Mouse (Mus musculus): ENCODE measurements around the gene Nipbl. TPM values are rescaled to one million over a fixed set of nuclear protein-coding genes. Genes with fewer than 3 reads are reported as not detected.
"Not testable (repeated sequence)": the region's sequence is repeated elsewhere in the genome, so short reads cannot be mapped to it uniquely, and the experiment has no call there.

The Nipbl gene
- 6.2 and 6.3 TPM in 2 replicates for polyA plus RNA-seq (2015; fragmentation: Nextera tagmentation; extraction: Ambion mirVana)

- WGBS (ENCODE audit: insufficient replicate concordance): under 1% methylated on average over 78 of the region's 102 CpGs
- no peaks in the 10 kb centered on the region for H3K27me3 ChIP-seq (ENCODE audit: control insufficient read depth, insufficient read depth, low read depth, low read length)
- peak; percentile 78 for ATAC-seq (ENCODE audit: low read depth)
- H3K27ac ChIP-seq (ENCODE audit: low read length): peak within 1 kb of the TSS; percentile 99
- H3K9me3 ChIP-seq (replicated peaks; ENCODE audit: control insufficient read depth, low read length): no peaks in the 10 kb centered on the region
- H3K9ac ChIP-seq (ENCODE audit: low read depth, low read length): peak within 1 kb of the TSS; percentile 100
- H3K36me3 ChIP-seq (ENCODE audit: control insufficient read depth, insufficient read depth): no peaks in the 10 kb centered on the region
- peak within 1 kb of the TSS; percentile 99 for H3K4me3 ChIP-seq (ENCODE audit: low read depth, low read length)
- peak within 1 kb of the TSS; percentile 96 for H3K4me2 ChIP-seq (ENCODE audit: low read depth, low read length)
- H3K4me1 ChIP-seq (ENCODE audit: control insufficient read depth, low read depth, low read length): peaks cover 9% of the 10 kb centered on the region
These were observed at the start of gene Nipbl for GRCm38 (mm10) chr15:8443926-8444889. Gene Nipbl, minus strand, starts transcription at chr15:8444463.

DNA sequence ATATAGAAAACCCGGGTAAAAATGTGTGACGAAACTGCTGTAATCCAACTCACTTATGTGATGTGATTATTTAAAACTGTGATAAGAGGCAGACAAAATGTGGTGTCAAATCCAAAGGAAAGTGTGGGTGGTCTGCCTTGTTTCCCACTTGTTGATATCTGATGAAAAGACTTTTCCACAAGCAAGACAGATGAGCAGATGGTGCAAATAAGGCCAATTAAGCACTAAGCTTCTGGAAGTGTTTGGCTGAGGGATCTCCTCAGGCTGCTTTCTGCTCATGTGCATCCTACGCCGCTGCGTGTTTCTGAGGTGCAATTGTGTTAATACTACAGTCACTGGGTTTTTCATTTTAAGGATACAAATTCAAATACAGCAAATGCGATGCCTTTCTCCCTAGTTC lies 41.0 kb upstream of the Nipbl start:
- H3K9ac ChIP-seq (ENCODE audit: low read depth, low read length): no peak overlapping the region
- H3K27ac ChIP-seq (ENCODE audit: low read length): no peak overlapping the region
- H3K4me2 ChIP-seq (ENCODE audit: low read depth, low read length): no peak overlapping the region
- ATAC-seq (ENCODE audit: low read depth): no peak
- no peaks in the 10 kb centered on the region for H3K4me1 ChIP-seq (ENCODE audit: control insufficient read depth, low read depth, low read length)
- H3K36me3 ChIP-seq (ENCODE audit: control insufficient read depth, insufficient read depth): no peaks in the 10 kb centered on the region
- H3K9me3 ChIP-seq (replicated peaks; ENCODE audit: control insufficient read depth, low read length): no peaks in the 10 kb centered on the region
- H3K27me3 ChIP-seq (ENCODE audit: control insufficient read depth, insufficient read depth, low read depth, low read length): no peaks in the 10 kb centered on the region
- WGBS (ENCODE audit: insufficient replicate concordance): 70% methylated on average over 6 of the region's 6 CpGs
- H3K4me3 ChIP-seq (ENCODE audit: low read depth, low read length): no peak overlapping the region

DNA sequence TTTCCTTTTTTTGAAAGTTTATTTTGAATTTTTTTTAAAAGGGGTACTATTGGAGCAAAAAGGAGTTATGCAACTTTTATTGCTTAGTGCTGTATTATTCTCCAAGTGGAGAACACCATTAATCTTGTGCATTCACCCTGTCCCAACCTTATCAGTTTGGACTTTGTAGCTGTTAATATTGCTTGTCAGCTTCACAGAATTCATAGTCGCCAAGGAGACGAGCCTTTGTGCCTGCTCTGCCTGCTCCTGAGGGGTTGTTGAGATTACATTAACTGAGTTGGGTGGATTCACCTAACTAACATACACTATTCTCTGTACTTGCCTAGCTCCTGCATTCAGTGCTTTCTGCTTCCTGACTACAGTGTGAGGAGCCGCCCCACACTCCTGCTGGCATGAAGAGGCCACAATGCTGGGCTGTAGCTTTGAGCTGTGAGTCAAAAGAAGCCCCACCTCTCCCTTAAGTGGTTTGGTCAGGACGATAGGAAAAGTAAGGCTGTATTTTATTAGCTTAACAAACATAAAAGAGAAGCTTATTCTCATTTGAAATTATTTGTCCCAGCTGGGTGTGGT lies 24.8 kb upstream of the Nipbl start:
- ATAC-seq (ENCODE audit: low read depth): no peak
- WGBS (ENCODE audit: insufficient replicate concordance): 46% methylated on average over 4 of the region's 4 CpGs
- no peak overlapping the region for H3K27ac ChIP-seq (ENCODE audit: low read length)
- H3K36me3 ChIP-seq (ENCODE audit: control insufficient read depth, insufficient read depth): no peaks in the 10 kb centered on the region
- no peaks in the 10 kb centered on the region for H3K9me3 ChIP-seq (replicated peaks; ENCODE audit: control insufficient read depth, low read length)
- no peaks in the 10 kb centered on the region for H3K4me1 ChIP-seq (ENCODE audit: control insufficient read depth, low read depth, low read length)
- H3K27me3 ChIP-seq (ENCODE audit: control insufficient read depth, insufficient read depth, low read depth, low read length): no peaks in the 10 kb centered on the region
- no peak overlapping the region for H3K4me2 ChIP-seq (ENCODE audit: low read depth, low read length)
- no peak overlapping the region for H3K9ac ChIP-seq (ENCODE audit: low read depth, low read length)
- no peak overlapping the region for H3K4me3 ChIP-seq (ENCODE audit: low read depth, low read length)

- no peak overlapping the region for H3K27ac ChIP-seq (ENCODE audit: low read length)
- H3K27me3 ChIP-seq (ENCODE audit: control insufficient read depth, insufficient read depth, low read depth, low read length): no peaks in the 10 kb centered on the region
- WGBS (ENCODE audit: insufficient replicate concordance): 65% methylated on average over 1 of the region's 1 CpGs
- H3K9ac ChIP-seq (ENCODE audit: low read depth, low read length): no peak overlapping the region
- ATAC-seq (ENCODE audit: low read depth): no peak
- H3K36me3 ChIP-seq (ENCODE audit: control insufficient read depth, insufficient read depth): no peaks in the 10 kb centered on the region
- H3K9me3 ChIP-seq (replicated peaks; ENCODE audit: control insufficient read depth, low read length): no peaks in the 10 kb centered on the region
- no peak overlapping the region for H3K4me3 ChIP-seq (ENCODE audit: low read depth, low read length)
- H3K4me1 ChIP-seq (ENCODE audit: control insufficient read depth, low read depth, low read length): no peaks in the 10 kb centered on the region; the same call in 1 of the 2 replicates
- H3K4me2 ChIP-seq (ENCODE audit: low read depth, low read length): no peak overlapping the region
These were observed 19.3 kb upstream of the Nipbl start for GRCm38 (mm10) chr15:8463521-8463920.

- 70% methylated on average over 4 of the region's 4 CpGs for WGBS (ENCODE audit: insufficient replicate concordance)
- H3K4me2 ChIP-seq (ENCODE audit: low read depth, low read length): no peak overlapping the region
These were observed 18.5 kb upstream of the Nipbl start for GRCm38 (mm10) chr15:8462780-8463179.

GRCm38 (mm10) chr15:8460871-8461270 lies 16.6 kb upstream of the Nipbl start:
- no peaks in the 10 kb centered on the region for H3K9me3 ChIP-seq (replicated peaks; ENCODE audit: control insufficient read depth, low read length)
- no peak for ATAC-seq (ENCODE audit: low read depth)

More at GRCm38 (mm10) chr15:8462780-8463179, 18.5 kb upstream of the Nipbl start:
- H3K4me1 ChIP-seq (ENCODE audit: control insufficient read depth, low read depth, low read length): no peaks in the 10 kb centered on the region; the same call in 1 of the 2 replicates
- no peaks in the 10 kb centered on the region for H3K9me3 ChIP-seq (replicated peaks; ENCODE audit: control insufficient read depth, low read length)
- H3K9ac ChIP-seq (ENCODE audit: low read depth, low read length): no peak overlapping the region
- ATAC-seq (ENCODE audit: low read depth): no peak
- H3K4me3 ChIP-seq (ENCODE audit: low read depth, low read length): no peak overlapping the region
- no peaks in the 10 kb centered on the region for H3K27me3 ChIP-seq (ENCODE audit: control insufficient read depth, insufficient read depth, low read depth, low read length)
- no peaks in the 10 kb centered on the region for H3K36me3 ChIP-seq (ENCODE audit: control insufficient read depth, insufficient read depth)
- no peak overlapping the region for H3K27ac ChIP-seq (ENCODE audit: low read length)

GRCm38 (mm10) chr15:8459979-8460378 lies 15.7 kb upstream of the Nipbl start:
- ATAC-seq (ENCODE audit: low read depth): no peak
- no peaks in the 10 kb centered on the region for H3K9me3 ChIP-seq (replicated peaks; ENCODE audit: control insufficient read depth, low read length)
- H3K4me3 ChIP-seq (ENCODE audit: low read depth, low read length): no peak overlapping the region
- no peaks in the 10 kb centered on the region for H3K27me3 ChIP-seq (ENCODE audit: control insufficient read depth, insufficient read depth, low read depth, low read length)
- H3K4me1 ChIP-seq (ENCODE audit: control insufficient read depth, low read depth, low read length): no peaks in the 10 kb centered on the region; the same call in 1 of the 2 replicates
- H3K27ac ChIP-seq (ENCODE audit: low read length): no peak overlapping the region
- no peaks in the 10 kb centered on the region for H3K36me3 ChIP-seq (ENCODE audit: control insufficient read depth, insufficient read depth)
- 59% methylated on average over 2 of the region's 2 CpGs for WGBS (ENCODE audit: insufficient replicate concordance)
- no peak overlapping the region for H3K4me2 ChIP-seq (ENCODE audit: low read depth, low read length)
- H3K9ac ChIP-seq (ENCODE audit: low read depth, low read length): no peak overlapping the region

More at GRCm38 (mm10) chr15:8460871-8461270, 16.6 kb upstream of the Nipbl start:
- Histone ChIP-seq H3K4me3 (ENCODE audit: low read depth, low read length) (no peak overlapping the region), H3K36me3 (ENCODE audit: control insufficient read depth, insufficient read depth) (no peaks in the 10 kb centered on the region), H3K27ac (ENCODE audit: low read length) (no peak overlapping the region), H3K27me3 (ENCODE audit: control insufficient read depth, insufficient read depth, low read depth, low read length) (no peaks in the 10 kb centered on the region), H3K4me1 (ENCODE audit: control insufficient read depth, low read depth, low read length) (no peaks in the 10 kb centered on the region; the same call in 1 of the 2 replicates), H3K4me2 (ENCODE audit: low read depth, low read length) (no peak overlapping the region), H3K9ac (ENCODE audit: low read depth, low read length) (no peak overlapping the region)
- 43% methylated on average over 2 of the region's 2 CpGs for WGBS (ENCODE audit: insufficient replicate concordance)

DNA sequence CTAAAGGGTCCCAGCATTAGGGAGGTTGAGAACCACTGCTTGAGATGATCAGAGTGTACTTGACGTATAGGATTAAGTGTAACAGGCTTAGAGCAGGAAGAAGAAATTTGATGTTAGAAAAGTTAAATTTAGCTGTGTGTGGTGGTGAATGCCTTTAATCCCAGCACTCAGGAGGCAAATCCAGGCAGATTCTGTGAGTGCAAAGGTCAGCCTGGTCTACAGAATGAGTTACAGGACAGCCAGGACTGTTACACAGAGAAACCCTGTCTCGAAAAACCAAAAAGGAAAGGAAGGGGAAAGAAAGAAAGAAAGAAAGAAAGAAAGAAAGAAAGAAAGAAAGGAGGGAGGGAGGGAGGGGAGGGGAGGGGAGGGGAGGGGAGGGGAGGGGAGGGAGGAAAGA lies 12.0 kb upstream of the Nipbl start:
- H3K4me3 ChIP-seq (ENCODE audit: low read depth, low read length); H3K27me3 ChIP-seq (ENCODE audit: control insufficient read depth, insufficient read depth, low read depth, low read length); ATAC-seq (ENCODE audit: low read depth); H3K9me3 ChIP-seq (replicated peaks; ENCODE audit: control insufficient read depth, low read length); H3K4me2 ChIP-seq (ENCODE audit: low read depth, low read length); H3K4me1 ChIP-seq (ENCODE audit: control insufficient read depth, low read depth, low read length); H3K9ac ChIP-seq (ENCODE audit: low read depth, low read length); H3K36me3 ChIP-seq (ENCODE audit: control insufficient read depth, insufficient read depth); H3K27ac ChIP-seq (ENCODE audit: low read length): not testable (repeated sequence)
- 73% methylated on average over 2 of the region's 2 CpGs for WGBS (ENCODE audit: insufficient replicate concordance)

DNA sequence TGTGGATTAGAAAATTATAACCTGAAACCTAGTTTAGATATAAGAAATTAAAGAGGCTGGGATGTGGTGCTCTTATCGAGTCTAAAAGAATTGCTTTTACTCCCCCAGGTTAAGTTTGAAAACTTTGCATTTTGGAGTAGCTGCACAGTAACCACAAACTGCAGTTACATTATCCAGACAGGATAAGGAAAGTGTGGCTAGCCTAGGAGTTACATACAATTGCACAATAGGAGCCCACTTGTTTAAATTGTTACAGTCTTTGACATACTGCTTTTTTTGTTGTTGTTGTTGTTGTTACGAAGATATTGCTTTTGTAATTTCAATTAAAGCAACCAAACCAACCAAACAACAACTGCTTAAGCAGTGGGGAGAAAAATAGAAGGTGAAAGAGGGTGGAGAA lies 11.2 kb upstream of the Nipbl start:
- no peak for ATAC-seq (ENCODE audit: low read depth)
- Histone ChIP-seq H3K9ac (ENCODE audit: low read depth, low read length) (no peak overlapping the region), H3K9me3 (replicated peaks; ENCODE audit: control insufficient read depth, low read length) (no peaks in the 10 kb centered on the region), H3K4me2 (ENCODE audit: low read depth, low read length) (no peak overlapping the region), H3K27me3 (ENCODE audit: control insufficient read depth, insufficient read depth, low read depth, low read length) (no peaks in the 10 kb centered on the region), H3K36me3 (ENCODE audit: control insufficient read depth, insufficient read depth) (no peaks in the 10 kb centered on the region), H3K4me3 (ENCODE audit: low read depth, low read length) (no peak overlapping the region), H3K4me1 (ENCODE audit: control insufficient read depth, low read depth, low read length) (no peaks in the 10 kb centered on the region), H3K27ac (ENCODE audit: low read length) (no peak overlapping the region)
- 31% methylated on average over 2 of the region's 2 CpGs for WGBS (ENCODE audit: insufficient replicate concordance)
